Mouse (Mus musculus) C2C12 (cell line): ENCODE results near the gene Zscan2. TPM values are rescaled to one million over a fixed set of nuclear protein-coding genes. Genes with fewer than 3 reads are reported as not detected.
"Not testable (repeated sequence)": the region's sequence is repeated elsewhere in the genome, so short reads cannot be mapped to it uniquely, and the experiment has no call there.

ENCODE experiments used
- H3K27me3 ChIP-seq: one replicate; pipeline ENCODE4 v1.6.1; 2011; ENCODE audit not compliant: control insufficient read depth, insufficient read depth, insufficient read length
- H3K36me3 ChIP-seq: one replicate; pipeline ENCODE4 v1.6.1; 2011; ENCODE audit not compliant: control insufficient read depth, insufficient read depth
- H3K4me3 ChIP-seq: one replicate; pipeline ENCODE4 v1.5.1; 2011; ENCODE audit warnings: mild to moderate bottlenecking, control low read depth; ENCODE audit not compliant: poor library complexity, insufficient read depth, severe bottlenecking
- H3K79me2 ChIP-seq: one replicate; pipeline ENCODE4 v1.6.1; 2011; ENCODE audit not compliant: control insufficient read depth, insufficient read depth
- H3K79me3 ChIP-seq: one replicate; pipeline ENCODE4 v1.6.1; 2011; ENCODE audit warnings: low read depth, control low read depth
- H3ac ChIP-seq: one replicate; pipeline ENCODE3; 2011; ENCODE audit warnings: low read depth; ENCODE audit not compliant: control insufficient read depth, insufficient read length
- CEBPB ChIP-seq: IDR thresholded peaks from one replicate; pipeline ENCODE4 v1.6.1; 2011; ENCODE audit warnings: low read depth, mild to moderate bottlenecking, control low read depth, moderate library complexity
- CTCF ChIP-seq: IDR thresholded peaks from one replicate; pipeline ENCODE4 v1.5.1; 2011; ENCODE audit not compliant: control insufficient read depth, insufficient read depth, insufficient read length
- FOSL1 ChIP-seq: IDR thresholded peaks from one replicate; pipeline ENCODE4 v1.8.0; 2011; ENCODE audit warnings: mild to moderate bottlenecking, low read length; ENCODE audit not compliant: poor library complexity, insufficient read depth, severe bottlenecking
- MAX ChIP-seq: IDR thresholded peaks from one replicate; pipeline ENCODE4 v1.6.1; 2011; ENCODE audit warnings: mild to moderate bottlenecking, control low read depth
- MYOD1 ChIP-seq: IDR thresholded peaks from one replicate; pipeline ENCODE4 v1.6.1; 2011; ENCODE audit warnings: low read depth; ENCODE audit not compliant: control insufficient read depth, insufficient read length
- MYOG ChIP-seq: IDR thresholded peaks from one replicate; pipeline ENCODE4 v1.6.1; 2011; ENCODE audit not compliant: control insufficient read depth, insufficient read length; ENCODE audit errors: extremely low read depth
- USF1 ChIP-seq: IDR thresholded peaks from one replicate; pipeline ENCODE4 v1.6.1; 2011; ENCODE audit warnings: low read depth, mild to moderate bottlenecking, control low read depth, moderate library complexity
- polyA plus RNA-seq: library from polyadenylated mRNA; unstranded; fragments of >200 nt; fragmentation: generic; extraction: Trizol; gene quantifications from one replicate; pipeline ENCODE4 v1.2.1, GENCODE M21; 2012; ENCODE audit warnings: missing spikeins

Gene Zscan2
- polyA plus RNA-seq, 1 experiment = 4.6 TPM

DNA sequence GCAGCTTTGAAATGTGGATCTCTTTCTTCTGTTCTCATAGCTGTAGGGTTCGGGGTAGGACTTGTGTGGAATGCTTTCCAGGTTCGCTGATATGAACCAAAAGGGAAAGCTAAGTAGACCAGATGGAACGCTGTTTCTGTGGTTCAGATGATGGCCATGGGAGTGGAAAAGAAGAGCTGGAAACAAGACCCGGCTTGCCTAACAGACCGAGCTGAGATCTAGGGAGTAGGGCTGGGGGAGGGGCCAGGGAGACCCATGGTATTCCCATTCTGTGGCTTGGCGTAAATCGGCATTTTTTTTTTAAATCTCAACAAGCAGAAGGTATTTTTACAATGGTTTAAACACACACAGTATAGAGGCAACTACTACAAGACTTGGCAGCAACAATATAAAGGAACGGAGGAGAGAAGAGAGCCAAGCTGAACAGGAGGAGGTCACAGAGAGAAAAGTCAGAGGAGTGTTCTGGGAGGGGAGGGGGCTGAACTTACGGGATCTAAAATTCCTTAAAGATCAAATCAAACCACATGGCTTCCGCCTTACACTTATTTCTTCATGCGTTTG lies 34.8 kb upstream of the Zscan2 start, which contains the start of gene Iqgap1:
TSS of gene Iqgap1 (minus strand) at position 132 of the 561 bp plus-strand sequence.
- no peaks in the 10 kb centered on the region for H3K79me2 ChIP-seq
- no peak within 1 kb of the TSS for H3ac ChIP-seq
- H3K36me3 ChIP-seq = no peaks in the 10 kb centered on the region
- no peaks in the 10 kb centered on the region for H3K27me3 ChIP-seq
- H3K4me3 ChIP-seq = no peak within 1 kb of the TSS
- no peaks in the 10 kb centered on the region for H3K79me3 ChIP-seq
- TF ChIP-seq MAX (no peak), FOSL1 (no peak), MYOG (no peak), CTCF (no peak)

DNA sequence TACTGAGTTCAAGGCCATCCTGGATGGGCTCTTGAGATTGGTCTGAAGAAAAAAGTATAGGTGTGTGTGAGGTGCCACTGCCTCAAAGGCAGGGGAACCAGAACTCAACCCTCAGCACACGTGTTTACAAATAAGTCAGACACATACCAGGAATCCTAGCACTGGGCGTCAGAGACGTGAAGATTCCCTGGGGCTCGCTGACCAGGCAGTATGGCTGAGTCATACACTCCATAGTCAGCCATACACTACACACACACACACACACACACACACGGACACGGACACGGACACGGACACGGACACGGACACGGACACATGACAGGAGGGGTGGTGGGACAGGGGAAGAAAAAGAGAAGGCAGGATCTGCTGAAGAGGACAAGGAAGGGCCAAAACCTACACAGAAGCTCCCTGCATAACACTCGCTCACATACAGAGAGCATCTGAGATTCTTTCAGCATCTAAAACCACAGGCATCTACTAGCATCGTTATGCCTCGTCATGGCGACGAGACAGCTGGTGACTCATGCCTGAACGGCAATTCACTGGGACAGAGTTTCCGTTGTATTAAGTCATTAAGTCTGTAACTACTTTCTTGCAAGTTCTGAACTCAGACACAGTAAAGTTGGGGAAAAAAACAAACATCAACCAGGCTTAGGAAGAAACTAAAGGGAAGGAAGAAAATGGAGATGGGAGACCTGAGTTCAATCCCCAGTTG lies 32.4 kb upstream of the Zscan2 start:
- Histone ChIP-seq H3K79me3 (no peaks in the 10 kb centered on the region), H3K36me3 (no peaks in the 10 kb centered on the region), H3ac (peak overlapping the region; percentile 44), H3K79me2 (no peaks in the 10 kb centered on the region), H3K4me3 (no peak overlapping the region), H3K27me3 (no peaks in the 10 kb centered on the region)
- peak; percentile 13 for TF ChIP-seq CEBPB
- peak; percentile 58 for TF ChIP-seq MYOD1
- TF ChIP-seq USF1 = peak; percentile 50
- no peak for TF ChIP-seq MYOG
- peak; percentile 73 for TF ChIP-seq FOSL1
- no peak for TF ChIP-seq MAX
- no peak for TF ChIP-seq CTCF

DNA sequence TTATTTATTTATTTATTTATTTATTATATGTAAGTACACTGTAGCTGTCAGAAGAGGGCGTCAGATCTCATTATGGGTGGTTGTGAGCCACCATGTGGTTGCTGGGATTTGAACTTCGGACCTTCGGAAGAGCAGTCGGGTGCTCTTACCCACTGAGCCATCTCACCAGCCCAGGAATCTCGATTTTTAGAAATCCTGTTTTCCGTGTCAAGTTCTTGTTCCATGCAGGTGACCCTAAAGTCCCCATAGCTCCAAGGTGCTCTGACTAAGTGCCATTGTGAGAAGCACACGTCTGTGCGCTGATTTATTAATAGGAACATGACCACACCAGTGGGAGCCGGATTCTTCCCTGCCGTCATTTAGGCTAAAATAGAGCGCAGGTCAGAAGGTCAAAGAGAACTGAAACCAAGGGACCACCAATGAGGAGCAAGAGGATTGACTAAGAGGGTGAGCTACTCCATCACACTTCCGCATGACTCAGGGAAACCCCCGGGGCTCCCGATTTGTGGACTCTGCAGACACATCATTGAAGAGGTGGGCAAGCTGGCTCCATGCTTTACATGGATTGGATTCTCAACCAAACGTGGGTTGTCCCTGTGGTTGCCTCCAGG lies 30.4 kb upstream of the Zscan2 start:
- no peaks in the 10 kb centered on the region for H3K79me2 ChIP-seq
- no peak overlapping the region for H3K4me3 ChIP-seq
- TF ChIP-seq USF1 = no peak
- no peak for TF ChIP-seq FOSL1
- TF ChIP-seq CEBPB = no peak
- no peak for TF ChIP-seq MAX
- TF ChIP-seq CTCF = no peak
- no peak for TF ChIP-seq MYOG
- TF ChIP-seq MYOD1 = no peak
- H3ac ChIP-seq = no peak overlapping the region
- H3K27me3 ChIP-seq = no peaks in the 10 kb centered on the region
- H3K79me3 ChIP-seq = no peaks in the 10 kb centered on the region
- H3K36me3 ChIP-seq = no peaks in the 10 kb centered on the region

DNA sequence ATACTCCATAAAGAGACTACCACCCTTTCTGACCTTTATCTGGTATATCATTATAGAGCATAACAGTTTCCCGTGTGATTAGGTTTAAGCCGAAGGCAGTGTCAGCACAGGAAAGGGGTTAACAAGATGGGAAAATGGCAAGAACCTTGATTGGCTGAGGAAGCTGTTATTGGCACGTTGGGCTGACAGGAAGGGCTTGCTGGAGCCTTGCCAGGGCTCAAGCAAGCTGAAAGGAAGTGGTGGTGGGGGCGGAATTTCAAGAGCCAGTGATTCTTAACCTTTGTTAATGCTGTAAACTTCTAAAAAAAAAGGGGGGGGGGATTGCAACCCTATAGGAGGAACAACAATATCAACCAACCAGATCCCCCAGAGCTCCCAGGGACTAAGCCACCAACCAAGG lies 28.5 kb upstream of the Zscan2 start:
- H3K79me3 ChIP-seq = no peaks in the 10 kb centered on the region
- no peaks in the 10 kb centered on the region for H3K36me3 ChIP-seq
- no peak overlapping the region for H3ac ChIP-seq
- no peaks in the 10 kb centered on the region for H3K27me3 ChIP-seq
- no peak for TF ChIP-seq CTCF
- TF ChIP-seq CEBPB = no peak
- no peak for TF ChIP-seq FOSL1
- no peak for TF ChIP-seq MYOD1
- no peak for TF ChIP-seq USF1
- TF ChIP-seq MYOG = no peak
- no peak for TF ChIP-seq MAX
- H3K4me3 ChIP-seq = no peak overlapping the region
- H3K79me2 ChIP-seq = no peaks in the 10 kb centered on the region

DNA sequence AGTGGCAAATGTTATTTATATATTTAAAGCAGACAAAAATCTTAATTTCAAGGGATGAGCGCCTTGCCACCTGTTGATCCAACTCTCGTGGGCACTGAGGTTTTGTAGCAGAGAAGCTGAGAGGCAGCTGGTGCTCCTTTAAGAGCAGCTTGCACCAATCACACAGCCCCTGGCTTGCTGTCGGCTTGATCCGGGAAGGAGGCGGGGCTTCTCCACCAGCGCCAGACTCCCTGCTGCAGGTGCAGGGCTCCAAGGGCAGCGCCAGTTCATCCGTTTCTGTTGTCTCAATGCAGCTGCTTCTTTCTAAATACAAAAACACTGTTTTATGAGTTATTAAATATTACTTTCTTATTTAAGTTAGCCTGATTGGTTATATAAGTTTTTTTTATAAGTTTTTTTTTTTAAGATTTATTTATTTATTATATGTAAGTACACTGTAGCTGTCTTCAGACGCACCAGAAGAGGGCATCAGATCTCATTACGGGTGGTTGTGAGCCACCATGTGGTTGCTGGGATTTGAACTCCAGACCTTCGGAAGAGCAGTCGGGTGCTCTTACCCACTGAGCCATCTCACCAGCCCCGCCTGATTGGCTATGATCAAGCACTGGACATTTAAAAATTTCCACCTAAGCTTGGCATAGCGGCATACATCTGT lies 27.6 kb upstream of the Zscan2 start:
- H3K27me3 ChIP-seq, H3K36me3 ChIP-seq, H3K4me3 ChIP-seq, H3ac ChIP-seq, H3K79me3 ChIP-seq, H3K79me2 ChIP-seq: not testable (repeated sequence)
- peak; percentile 3 for TF ChIP-seq MYOD1
